Mouse (Mus musculus) urinary bladder, postnatal 14 days (tissue): ENCODE results near the gene Nxf2.
A peak's percentile ranks its signal among the peaks of the same experiment; 100 is the strongest.
"Not testable (repeated sequence)": the region's sequence is repeated elsewhere in the genome, so short reads cannot be mapped to it uniquely, and the experiment has no call there.

ENCODE experiments used
- DNase-seq: peaks from one replicate; pipeline ENCODE4 v3.0.0; 2021; ENCODE audit warnings: low spot score

The Nxf2 gene

GRCm38 (mm10) chrX:134964546-134964945 is at the start of gene Nxf2:
TSS of gene Nxf2 (minus strand) at chrX:134964754.
- DNase-seq = no peak

- no peak for DNase-seq
These were observed 46.8 kb upstream of the Nxf2 start for GRCm38 (mm10) chrX:135011381-135011780.

- DNase-seq = no peak
These were observed 44.9 kb upstream of the Nxf2 start for GRCm38 (mm10) chrX:135009471-135009815.

- peak; percentile 89 for DNase-seq
These were observed 44.3 kb upstream of the Nxf2 start, which contains the start of gene Zmat1 for GRCm38 (mm10) chrX:135008720-135009470. TSS of gene Zmat1 (minus strand) at chrX:135009209.

GRCm38 (mm10) chrX:135008021-135008420 is 43.5 kb upstream of the Nxf2 start:
- no peak for DNase-seq

- peak; percentile 41 for DNase-seq
These were observed 1.1 kb downstream of the Nxf2 start for GRCm38 (mm10) chrX:134963305-134964094.

GRCm38 (mm10) chrX:134930361-134930760 is 34.2 kb downstream of the Nxf2 start:
- peak; percentile 4 for DNase-seq

- no peak for DNase-seq
These were observed 34.6 kb downstream of the Nxf2 start for GRCm38 (mm10) chrX:134929927-134930326.

- DNase-seq = peak; percentile 10
These were observed 39.5 kb downstream of the Nxf2 start for GRCm38 (mm10) chrX:134925058-134925457.

- DNase-seq = no peak
These were observed 40.7 kb downstream of the Nxf2 start for GRCm38 (mm10) chrX:134923675-134924424.

GRCm38 (mm10) chrX:134919220-134919619 is 45.3 kb downstream of the Nxf2 start:
- no peak for DNase-seq

- no peak for DNase-seq
These were observed 48.8 kb downstream of the Nxf2 start for GRCm38 (mm10) chrX:134915745-134916144.

GRCm38 (mm10) chrX:134915315-134915714 is 49.2 kb downstream of the Nxf2 start:
- not testable (repeated sequence) for DNase-seq

- no peak for DNase-seq
These were observed 49.7 kb downstream of the Nxf2 start for GRCm38 (mm10) chrX:134914851-134915250.

GRCm38 (mm10) chrX:134913234-134913936 is 51.2 kb downstream of the Nxf2 start:
- peak; percentile 12 for DNase-seq

GRCm38 (mm10) chrX:134912805-134913204 is 51.7 kb downstream of the Nxf2 start:
- no peak for DNase-seq

GRCm38 (mm10) chrX:134910345-134910744 is 54.2 kb downstream of the Nxf2 start:
- DNase-seq = no peak
